Mouse (Mus musculus) liver, postnatal 0 days (tissue): ENCODE results near the gene Gsc2.

Source experiments
- CTCF ChIP-seq: sonication (generic); IDR thresholded peaks from 2 replicates; pipeline ENCODE4 v1.5.1; 2016; ENCODE audit warnings: antibody characterized with exemption, low read depth
- EP300 ChIP-seq: IDR thresholded peaks from 2 replicates; pipeline ENCODE4 v1.6.1; 2016; ENCODE audit warnings: antibody characterized with exemption, low read depth, mild to moderate bottlenecking

- TF ChIP-seq CTCF = no peak
- no peak for TF ChIP-seq EP300
Observed at GRCm38 (mm10) chr16:17865293-17865692, 49.6 kb downstream of the Gsc2 start.
